Mouse (Mus musculus) spleen, postnatal 36 days (tissue): ENCODE results near the gene Sema4d.

Experiments
- DNase-seq, 2 experiments: peaks; one replicate each; pipeline ENCODE4 v3.0.0; 2022; ENCODE audit warnings: low spot score in 2 of 2, mixed read lengths in 1 of 2

The Sema4d gene

DNA sequence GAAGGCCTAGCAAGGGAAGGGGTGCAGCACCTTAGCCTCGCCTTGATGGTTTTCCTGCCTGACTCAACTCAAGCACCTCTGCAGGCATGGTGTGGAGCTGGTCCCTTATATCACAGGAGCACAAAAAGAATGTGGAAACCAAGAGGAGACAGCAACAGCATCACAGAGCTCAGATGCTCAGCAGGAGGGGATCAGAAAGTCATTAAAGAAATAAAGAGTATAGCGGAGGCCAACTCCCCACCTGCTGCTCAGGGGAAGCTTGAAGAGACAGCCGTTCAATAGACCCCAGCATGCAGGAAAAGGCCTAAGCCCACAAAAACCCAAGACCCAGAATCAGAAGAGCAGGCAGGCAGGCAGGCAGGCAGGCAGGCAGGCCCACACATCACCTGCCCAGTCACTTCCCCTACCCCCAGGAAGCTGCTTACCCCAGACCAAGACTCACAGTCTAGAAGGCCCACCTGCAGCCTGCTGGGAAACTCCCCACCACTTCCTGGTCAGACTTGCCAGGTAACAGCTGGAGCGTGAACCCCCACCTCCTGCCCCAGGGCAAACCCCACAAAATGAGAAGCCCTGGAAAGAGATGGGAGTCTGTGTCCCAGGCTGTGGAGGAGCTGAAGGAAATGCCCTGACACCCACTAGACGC is 39.6 kb downstream of the Sema4d start:
- DNase-seq, result peak; percentile 87 to 89

DNA sequence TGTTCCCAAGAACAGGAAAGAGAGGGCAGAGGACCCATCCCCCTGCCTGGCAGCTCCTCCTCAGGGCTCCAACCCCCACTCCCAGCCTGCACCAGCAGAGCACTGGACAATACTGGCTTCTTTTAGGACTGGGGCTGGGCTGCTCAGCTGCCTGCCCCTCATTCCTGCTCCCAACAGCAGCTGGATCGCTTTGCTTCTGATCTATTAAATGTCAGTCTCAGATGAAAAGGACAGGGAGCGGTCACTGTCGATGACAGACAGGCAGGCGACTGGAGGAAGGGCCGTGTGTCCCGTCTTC is 40.4 kb downstream of the Sema4d start:
- DNase-seq, result no peak

GRCm38 (mm10) chr13:51752346-51753167 is 41.0 kb downstream of the Sema4d start:
- DNase-seq, result peak; percentile 57 to 67

GRCm38 (mm10) chr13:51749578-51750345 is 43.8 kb downstream of the Sema4d start:
- DNase-seq, result no peak

GRCm38 (mm10) chr13:51748009-51748552 is 45.5 kb downstream of the Sema4d start:
- DNase-seq, result peak; percentile 86 to 89

- DNase-seq, result no peak
Measured at GRCm38 (mm10) chr13:51747069-51747468, 46.5 kb downstream of the Sema4d start.

GRCm38 (mm10) chr13:51745862-51746261 is 47.7 kb downstream of the Sema4d start:
- no peak for DNase-seq

GRCm38 (mm10) chr13:51743855-51744254 is 49.7 kb downstream of the Sema4d start:
- DNase-seq, result no peak

- DNase-seq, result peak; percentile 59 to 64
Measured at GRCm38 (mm10) chr13:51742551-51743052, 50.9 kb downstream of the Sema4d start.

DNA sequence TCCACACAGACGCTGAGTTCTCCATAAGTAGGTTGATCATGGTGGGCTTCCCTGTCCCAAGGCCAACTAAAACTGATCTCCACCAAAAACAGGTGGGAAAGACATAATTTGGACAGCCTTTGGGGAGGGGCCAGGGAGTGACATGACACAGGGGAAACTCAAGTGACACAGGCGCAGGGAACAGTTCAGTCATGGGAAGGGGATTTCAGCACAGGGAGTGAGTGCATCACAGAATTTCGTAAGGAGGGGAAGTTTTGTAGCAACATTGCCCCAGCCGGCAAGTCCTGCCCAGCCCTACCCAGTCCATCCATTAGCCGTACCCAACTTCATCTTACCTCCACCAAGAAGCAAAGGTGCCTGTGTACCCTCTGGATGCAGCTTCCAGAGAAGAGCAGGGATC is 52.8 kb downstream of the Sema4d start:
- DNase-seq, result no peak

DNA sequence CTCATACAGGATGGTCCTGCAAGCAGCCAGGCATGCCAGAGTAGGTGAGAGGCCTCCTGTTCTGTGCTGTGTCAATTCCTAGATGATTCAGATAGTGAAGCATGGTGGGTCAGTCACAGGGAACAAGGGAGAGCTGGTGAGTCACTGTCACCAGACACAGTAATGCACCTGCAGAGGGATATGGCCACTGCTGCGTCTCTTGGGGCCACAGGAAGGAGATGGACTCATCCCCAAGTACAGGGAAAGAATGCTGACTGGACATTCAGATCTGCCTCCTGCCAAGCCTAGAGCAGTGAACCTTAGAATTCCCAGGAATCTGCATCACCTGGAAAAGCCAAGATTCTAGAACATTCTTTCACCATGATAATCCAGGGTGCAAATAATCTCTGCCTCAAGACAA is 53.8 kb downstream of the Sema4d start:
- DNase-seq, result no peak

DNA sequence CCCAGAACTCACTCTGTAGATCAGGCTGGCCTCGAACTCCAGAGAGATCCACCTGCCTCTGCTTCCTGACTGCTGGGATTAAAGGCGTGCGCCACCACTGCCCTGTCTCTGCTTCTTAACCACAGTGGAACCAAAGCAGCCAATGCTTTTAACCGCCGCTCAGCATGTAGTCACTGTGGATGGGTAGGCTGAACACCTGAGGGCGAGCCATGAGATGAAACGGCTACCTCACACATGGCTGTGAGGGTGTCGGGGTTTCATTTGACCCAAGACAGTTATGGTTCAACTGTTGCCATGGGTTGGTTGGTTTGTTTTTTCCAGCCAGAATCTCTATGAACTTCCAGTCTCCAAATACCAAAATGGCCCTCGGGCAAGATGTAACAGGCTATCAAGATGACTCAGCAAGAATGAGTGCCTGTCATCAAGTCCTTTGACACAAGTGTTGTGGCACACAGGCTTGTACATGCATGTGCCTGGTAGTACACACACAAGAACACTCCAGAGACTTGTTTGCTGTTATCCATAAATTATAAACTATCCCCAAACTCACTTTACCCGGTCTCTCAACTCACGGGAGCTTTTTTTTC is 54.9 kb downstream of the Sema4d start:
- no peak for DNase-seq

DNA sequence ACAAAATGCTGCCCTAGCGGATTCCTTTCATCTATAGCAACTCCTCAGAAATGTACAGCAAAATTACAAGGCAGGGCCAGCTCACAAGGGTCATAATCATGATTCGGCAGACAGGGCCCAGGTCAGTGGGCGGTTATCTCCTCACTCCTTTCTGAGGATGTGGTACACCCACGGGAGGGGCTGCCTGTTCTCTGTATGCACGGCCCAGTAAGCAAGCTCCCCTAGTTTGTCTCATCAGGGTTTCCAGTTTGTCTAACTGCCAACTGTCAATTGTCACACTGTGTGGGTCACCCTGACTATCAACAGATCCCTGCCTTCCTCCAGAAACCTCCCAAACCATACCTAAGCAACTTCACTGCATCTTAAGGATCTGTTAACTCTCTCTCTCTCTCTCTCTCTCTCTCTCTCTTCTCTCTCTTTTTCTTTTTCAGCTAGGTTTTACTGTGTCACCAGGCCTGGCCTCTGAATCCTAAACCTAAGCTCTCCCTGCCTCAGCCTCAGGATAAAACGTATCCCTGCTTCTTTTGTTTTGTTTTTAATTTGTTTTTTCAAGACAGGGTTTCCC is 55.5 kb downstream of the Sema4d start:
- DNase-seq, result peak; percentile 75 to 79

GRCm38 (mm10) chr13:51737033-51737948 is 56.3 kb downstream of the Sema4d start:
- no peak for DNase-seq

- no peak for DNase-seq
Measured at GRCm38 (mm10) chr13:51736007-51736911, 57.3 kb downstream of the Sema4d start.

GRCm38 (mm10) chr13:51734556-51734955 is 59.0 kb downstream of the Sema4d start:
- DNase-seq, result peak; percentile 76 to 78

DNA sequence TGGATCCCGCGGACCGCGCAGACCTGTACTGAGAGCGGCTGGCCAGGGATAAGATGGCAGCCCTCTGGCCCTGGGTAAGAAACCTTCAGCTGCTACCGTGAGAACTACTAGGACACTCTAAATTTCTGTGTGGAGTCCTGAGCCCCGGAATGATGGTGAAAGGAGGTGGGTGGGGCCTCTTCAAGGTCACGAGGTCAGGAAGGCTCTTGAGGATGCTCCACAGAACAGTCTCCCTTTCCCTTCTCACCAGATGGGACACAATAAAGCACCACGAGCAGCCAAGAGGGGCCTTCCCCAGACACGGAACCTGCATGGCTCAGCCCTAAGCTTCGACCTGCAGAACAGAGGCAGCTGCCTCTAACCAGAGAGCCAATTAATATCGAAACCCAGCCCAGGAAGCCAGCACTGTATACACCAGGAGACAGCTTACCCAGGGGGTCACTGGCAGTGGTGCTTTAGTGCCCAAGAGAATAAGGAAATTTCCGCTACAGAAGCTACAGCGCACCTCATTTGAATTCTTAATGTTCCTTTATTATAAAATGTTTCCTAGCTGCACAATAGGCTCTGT is 61.4 kb downstream of the Sema4d start:
- peak; percentile 69 to 72 for DNase-seq

- DNase-seq, result no peak
Measured at GRCm38 (mm10) chr13:51731474-51731873, 62.1 kb downstream of the Sema4d start.

DNA sequence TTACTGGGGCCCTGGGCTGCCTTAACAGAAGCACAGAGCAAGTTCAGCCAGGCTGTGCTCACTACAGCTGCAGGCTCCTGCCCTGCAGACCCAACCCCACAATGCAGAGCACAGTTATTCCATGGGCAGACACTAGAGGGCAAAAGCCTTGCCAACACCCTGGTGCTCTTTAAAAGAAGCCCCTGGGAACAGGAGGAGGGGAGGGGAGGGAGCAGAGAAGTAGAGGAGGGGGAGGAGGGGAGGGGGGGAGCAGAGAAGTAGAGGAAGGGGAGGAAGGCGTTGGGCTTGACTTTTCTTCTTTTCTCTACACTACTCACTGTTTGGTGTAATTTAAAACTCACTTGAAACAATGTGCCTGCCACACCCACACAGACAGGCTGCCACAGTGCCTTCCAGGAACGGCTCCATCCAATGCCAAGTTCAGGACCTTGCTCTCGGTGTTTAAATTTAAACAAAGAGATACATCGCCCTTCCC is 63.6 kb downstream of the Sema4d start:
- peak in 1 of 2 experiments; percentile 38 for DNase-seq
